Mouse (Mus musculus) effector memory CD4-positive, alpha-beta T cell, adult 5 months (primary cell): ENCODE measurements around the gene Hbb-y. TPM values are rescaled to one million over a fixed set of nuclear protein-coding genes. Genes with fewer than 3 reads are reported as not detected.

ENCODE experiments used
- polyA plus RNA-seq: library from polyadenylated mRNA; unstranded; fragments of 100-300 nt; shearing (Covaris generic); gene quantifications from one replicate; pipeline ENCODE4 v1.2.1, GENCODE M21; 2017

Gene Hbb-y
- polyA plus RNA-seq = not detected

GRCm38 (mm10) chr7:103853090-103853489, at the start of gene Hbb-y:
Hbb-y (minus strand) TSS chr7:103853216.

GRCm38 (mm10) chr7:103894385-103894784, 41.4 kb upstream of the Hbb-y start, which contains the start of gene Olfr64:
Olfr64 (minus strand) TSS chr7:103894485.

GRCm38 (mm10) chr7:103886152-103886551, 33.1 kb upstream of the Hbb-y start, which contains the start of gene Olfr66:
Olfr66 (minus strand) TSS chr7:103886252.

GRCm38 (mm10) chr7:103843034-103843433, 10.0 kb downstream of the Hbb-y start, which contains the start of gene Hbb-bh1:
Hbb-bh1 (minus strand) TSS chr7:103843164.

GRCm38 (mm10) chr7:103840268-103840667, 12.7 kb downstream of the Hbb-y start, which contains the start of gene Hbb-bh2:
Hbb-bh2 (minus strand) TSS chr7:103840520.

GRCm38 (mm10) chr7:103827808-103828207, 25.2 kb downstream of the Hbb-y start, which contains the start of gene Hbb-bs:
Hbb-bs (minus strand) TSS chr7:103828096.

GRCm38 (mm10) chr7:103813766-103814165, 39.2 kb downstream of the Hbb-y start, which contains the start of gene Hbb-bt:
Hbb-bt (minus strand) TSS chr7:103813996.

Other genes starting within 250 kb of the Hbb-y start
- gene Olfr620, start 240.7 kb downstream of the Hbb-y start, polyA plus RNA-seq = not detected
- not detected for gene Olfr622, start 210.5 kb downstream of the Hbb-y start, polyA plus RNA-seq
- gene Olfr623, start 189.5 kb downstream of the Hbb-y start, polyA plus RNA-seq = not detected
- not detected for gene Olfr624, start 182.0 kb downstream of the Hbb-y start, polyA plus RNA-seq
- gene Olfr625-ps1, start 170.5 kb downstream of the Hbb-y start, polyA plus RNA-seq = not detected
- gene Olfr243, start 138.5 kb downstream of the Hbb-y start, polyA plus RNA-seq = not detected
- not detected for gene Olfr628, start 122.8 kb downstream of the Hbb-y start, polyA plus RNA-seq
- gene Olfr629, start 108.3 kb downstream of the Hbb-y start, polyA plus RNA-seq = not detected
- not detected for gene Olfr630, start 95.9 kb downstream of the Hbb-y start, polyA plus RNA-seq
- gene Olfr69, start 81.6 kb downstream of the Hbb-y start, polyA plus RNA-seq = not detected
- 0.14 TPM for gene Olfr68, start 73.5 kb downstream of the Hbb-y start, polyA plus RNA-seq
- not detected for gene Olfr67, start 61.4 kb downstream of the Hbb-y start, polyA plus RNA-seq
- gene Hbb-bt, start 39.2 kb downstream of the Hbb-y start, polyA plus RNA-seq = not detected
- gene Hbb-bs, start 25.1 kb downstream of the Hbb-y start, polyA plus RNA-seq = 1.6 TPM
- gene Hbb-bh2, start 12.7 kb downstream of the Hbb-y start, polyA plus RNA-seq = not detected
- gene Hbb-bh1, start 10.1 kb downstream of the Hbb-y start, polyA plus RNA-seq = not detected
- gene Olfr66, start 33.0 kb upstream of the Hbb-y start, polyA plus RNA-seq = not detected
- gene Olfr64, start 41.3 kb upstream of the Hbb-y start, polyA plus RNA-seq = not detected
- not detected for gene Olfr65, start 50.3 kb upstream of the Hbb-y start, polyA plus RNA-seq
- not detected for gene Olfr631, start 75.6 kb upstream of the Hbb-y start, polyA plus RNA-seq
- gene Olfr632, start 81.1 kb upstream of the Hbb-y start, polyA plus RNA-seq = not detected
- gene Olfr633, start 91.2 kb upstream of the Hbb-y start, polyA plus RNA-seq = not detected
- gene Olfr635, start 117.9 kb upstream of the Hbb-y start, polyA plus RNA-seq = 0.06 TPM
- not detected for gene Olfr638, start 145.5 kb upstream of the Hbb-y start, polyA plus RNA-seq
- not detected for gene Olfr639, start 164.1 kb upstream of the Hbb-y start, polyA plus RNA-seq
- gene Olfr640, start 172.4 kb upstream of the Hbb-y start, polyA plus RNA-seq = not detected
- not detected for gene Olfr641, start 182.2 kb upstream of the Hbb-y start, polyA plus RNA-seq
- not detected for gene Olfr642, start 199.4 kb upstream of the Hbb-y start, polyA plus RNA-seq
- 0.25 TPM for gene 4930516K23Rik, start 208.2 kb upstream of the Hbb-y start, polyA plus RNA-seq
- gene Olfr644, start 218.7 kb upstream of the Hbb-y start, polyA plus RNA-seq = not detected
- gene Olfr645, start 232.2 kb upstream of the Hbb-y start, polyA plus RNA-seq = not detected